Mouse (Mus musculus): ENCODE results near the gene Gtf2i. TPM values are rescaled to one million over a fixed set of nuclear protein-coding genes. Genes with fewer than 3 reads are reported as not detected.

Gene Gtf2i
- 290 and 408 TPM in 2 replicates for polyA plus RNA-seq (2012)

DNA sequence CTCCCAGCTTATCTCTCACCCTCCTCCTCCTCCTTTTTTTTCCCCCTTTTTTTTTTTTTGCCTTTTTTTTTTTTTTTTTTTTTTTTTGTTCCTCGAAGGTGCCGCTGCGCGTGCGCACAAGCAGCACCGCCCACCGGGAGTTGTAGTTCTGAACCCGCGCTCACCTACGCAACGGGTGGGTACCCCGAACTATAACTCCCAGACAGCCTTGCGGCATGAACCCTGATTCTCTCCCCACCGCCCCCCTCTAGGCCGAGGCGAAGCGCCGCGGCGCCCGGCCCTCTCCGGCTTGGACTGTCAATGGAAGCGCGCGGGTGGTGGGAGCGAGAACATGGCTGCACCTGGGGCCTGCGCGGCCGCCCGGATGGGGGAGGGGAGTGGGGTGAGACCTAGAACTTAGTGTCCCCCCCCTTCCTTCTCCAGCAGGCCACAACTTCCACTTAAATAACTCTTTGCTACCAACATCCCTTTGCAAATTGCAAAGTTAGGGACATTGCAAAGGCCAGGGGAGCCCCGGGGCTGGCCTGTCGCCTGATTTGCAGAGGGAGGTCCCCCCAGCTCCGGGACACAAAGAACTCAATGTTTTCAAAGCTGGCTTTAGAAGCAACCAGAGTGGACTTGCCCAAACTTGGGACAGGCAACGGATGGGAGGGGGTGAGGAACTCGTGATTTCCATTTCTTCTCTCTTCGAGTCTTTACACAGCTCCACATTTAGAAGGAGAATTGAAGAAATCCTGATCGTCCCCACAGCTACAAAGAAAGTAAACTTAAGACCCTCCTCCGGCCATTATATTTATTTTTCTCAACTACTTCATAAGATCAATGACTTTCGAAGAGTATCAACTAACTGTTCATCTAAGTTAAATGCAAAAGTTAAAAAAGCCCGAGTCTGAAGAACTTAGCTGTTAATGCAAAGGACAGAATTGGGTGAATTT is at the start of gene Gtf2i:
Gene Gtf2i (minus strand): TSS at position 73 of the 935 bp plus-strand sequence.
- TF ChIP-seq GATA1 (IDR thresholded peaks at IDR 0.05; ENCODE audit: low read length): no peak

- TF ChIP-seq GATA1 (IDR thresholded peaks at IDR 0.05; ENCODE audit: low read length): no peak
Observed at GRCm38 (mm10) chr5:134359101-134359500, 44.5 kb upstream of the Gtf2i start.

DNA sequence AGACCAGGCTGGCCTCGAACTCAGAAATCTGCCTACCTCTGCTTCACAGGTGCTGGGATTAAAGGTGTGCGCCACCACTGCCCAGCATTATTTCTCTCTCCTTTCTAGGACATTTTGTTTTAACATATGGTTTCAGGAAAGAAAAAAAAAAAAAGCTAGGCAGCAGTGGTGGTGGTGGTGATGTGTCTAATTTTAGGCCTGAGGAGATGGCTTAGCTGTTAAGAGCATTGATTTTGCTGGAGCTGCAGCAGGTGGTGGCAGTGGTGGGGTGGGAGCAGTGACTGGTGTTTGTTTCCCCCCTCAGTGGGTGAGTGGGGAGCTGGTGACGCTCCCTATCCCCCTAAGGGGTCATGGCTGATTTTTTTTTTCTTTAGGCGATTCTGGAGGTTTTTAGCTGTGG is 38.6 kb upstream of the Gtf2i start:
- TF ChIP-seq GATA1 (IDR thresholded peaks at IDR 0.05; ENCODE audit: low read length): no peak

DNA sequence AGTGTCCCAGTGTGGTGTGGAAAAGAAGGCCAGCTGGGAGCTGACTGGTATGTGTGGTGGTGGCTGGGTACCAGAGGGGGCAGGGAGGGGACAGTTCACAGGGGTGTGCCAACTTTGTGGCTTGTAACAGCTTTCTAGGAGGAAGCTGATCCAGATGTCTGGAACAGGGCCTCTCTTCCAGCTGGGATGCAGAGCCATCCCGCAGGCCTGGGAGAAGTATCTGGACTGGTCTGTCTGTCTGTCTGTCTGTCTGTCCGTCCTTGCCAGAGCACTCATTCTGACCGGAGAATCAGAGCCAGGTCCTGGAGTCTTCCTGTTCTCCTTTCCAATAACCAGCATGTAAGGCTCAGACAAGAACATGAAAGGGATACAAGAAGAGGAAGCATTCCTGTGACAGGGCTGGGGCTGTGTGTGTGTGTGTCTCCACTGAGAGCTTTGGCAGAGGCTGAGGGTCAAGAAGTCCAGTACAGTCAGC is 38.0 kb upstream of the Gtf2i start:
- no peak for TF ChIP-seq GATA1 (IDR thresholded peaks at IDR 0.05; ENCODE audit: low read length)

DNA sequence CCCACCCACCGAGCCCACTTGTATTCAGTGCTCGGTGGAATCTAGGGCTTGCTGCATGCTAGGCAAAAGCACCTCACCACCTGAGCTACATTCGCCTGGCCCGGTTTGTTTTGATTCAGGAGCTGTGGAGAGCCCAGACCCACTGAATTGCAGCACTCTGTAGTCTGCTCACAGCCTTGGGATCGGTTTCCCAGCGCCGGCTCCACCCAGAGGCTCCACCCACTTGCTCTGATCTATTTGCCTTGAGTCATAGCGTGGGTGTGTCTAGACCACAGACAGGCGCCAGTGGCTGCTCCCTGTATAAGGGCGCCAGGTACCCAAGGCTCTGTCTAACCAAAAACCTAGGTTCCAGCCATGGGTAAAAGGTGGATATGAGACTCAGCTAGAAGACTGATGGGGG is 36.1 kb upstream of the Gtf2i start:
- no peak for TF ChIP-seq GATA1 (IDR thresholded peaks at IDR 0.05; ENCODE audit: low read length)

DNA sequence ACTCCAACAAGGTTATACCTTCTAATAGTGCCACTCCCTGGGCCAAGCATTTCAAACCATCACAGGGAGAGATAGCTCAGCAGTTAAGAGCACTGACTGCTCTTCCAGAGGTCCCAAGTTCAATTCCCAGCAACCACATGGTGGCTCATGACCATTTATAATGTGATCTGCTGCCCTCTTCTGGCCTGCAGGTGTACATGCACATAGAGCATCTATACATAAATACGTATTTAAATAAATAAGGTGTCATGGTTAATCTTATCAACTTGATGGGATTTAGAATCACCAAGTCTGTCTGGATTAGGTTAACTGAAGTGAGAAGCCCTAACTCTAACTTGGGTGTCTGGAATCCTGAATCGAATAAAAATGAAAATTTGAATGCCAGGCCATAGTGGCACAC is 32.5 kb upstream of the Gtf2i start:
- no peak for TF ChIP-seq GATA1 (IDR thresholded peaks at IDR 0.05; ENCODE audit: low read length)

DNA sequence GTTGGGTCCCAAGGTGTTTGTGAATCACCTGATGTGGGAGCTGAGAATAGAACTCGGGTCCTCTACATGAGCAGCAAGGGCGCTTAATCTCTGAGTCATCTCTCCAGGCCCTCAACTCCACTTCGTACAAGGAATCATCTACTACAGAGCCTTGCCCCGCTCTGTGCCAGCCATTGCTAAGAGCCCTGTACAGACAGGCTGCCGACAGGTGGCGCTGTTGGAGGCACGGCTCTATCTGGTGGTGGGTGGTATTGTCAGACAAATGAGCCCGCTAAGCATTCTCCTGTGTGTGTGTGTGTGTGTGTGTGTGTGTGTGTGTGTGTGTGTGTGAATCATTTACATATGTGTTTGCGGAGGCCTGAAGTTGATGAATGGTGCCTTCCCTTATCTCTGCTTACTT is 30.9 kb upstream of the Gtf2i start:
- no peak for TF ChIP-seq GATA1 (IDR thresholded peaks at IDR 0.05; ENCODE audit: low read length)

- no peak for TF ChIP-seq GATA1 (IDR thresholded peaks at IDR 0.05; ENCODE audit: low read length)
Observed at GRCm38 (mm10) chr5:134344076-134344475, 29.5 kb upstream of the Gtf2i start.

- no peak for TF ChIP-seq GATA1 (IDR thresholded peaks at IDR 0.05; ENCODE audit: low read length)
Observed at GRCm38 (mm10) chr5:134342503-134343205, 28.1 kb upstream of the Gtf2i start.

GRCm38 (mm10) chr5:134341721-134342120 is 27.2 kb upstream of the Gtf2i start:
- no peak for TF ChIP-seq GATA1 (IDR thresholded peaks at IDR 0.05; ENCODE audit: low read length)

DNA sequence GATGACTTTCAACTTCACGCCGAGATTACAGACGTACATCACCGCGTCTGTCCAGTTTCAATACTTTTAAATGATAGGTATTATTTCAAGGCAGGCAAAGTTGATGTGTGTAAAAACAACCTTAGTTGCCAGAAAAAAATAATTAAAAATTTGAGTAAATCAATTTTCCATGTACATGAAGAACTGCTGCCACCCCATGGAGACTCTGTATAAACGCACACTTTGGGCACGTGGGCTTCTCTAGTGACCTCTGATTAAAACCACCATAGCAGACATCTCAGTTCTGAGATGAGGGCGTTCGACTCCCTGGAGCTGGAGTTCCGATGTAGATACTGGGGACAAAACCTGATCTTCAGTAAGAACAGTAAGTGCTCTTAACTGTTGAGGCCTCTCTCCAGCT is 26.8 kb upstream of the Gtf2i start:
- no peak for TF ChIP-seq GATA1 (IDR thresholded peaks at IDR 0.05; ENCODE audit: low read length)

DNA sequence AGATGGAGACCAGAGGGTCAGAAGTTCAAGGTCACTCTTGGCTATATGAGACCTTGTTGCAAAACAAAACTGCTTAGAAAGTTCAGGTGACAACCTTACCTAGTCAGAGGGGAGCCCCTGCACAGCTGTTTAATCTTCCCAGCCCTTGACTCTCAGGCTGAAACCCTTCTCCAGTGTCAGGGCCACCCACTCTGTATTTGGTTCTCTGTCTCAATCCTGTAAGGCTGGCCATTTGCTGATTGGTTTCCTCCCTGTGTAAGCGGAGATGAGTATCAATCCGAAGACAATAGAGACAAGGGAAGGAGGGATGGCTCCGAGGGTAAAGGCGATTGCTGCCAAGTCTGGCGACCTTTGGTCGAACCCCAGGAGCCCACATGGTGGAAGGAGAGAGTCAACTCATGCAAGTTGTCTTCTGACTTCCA is 25.6 kb upstream of the Gtf2i start:
- no peak for TF ChIP-seq GATA1 (IDR thresholded peaks at IDR 0.05; ENCODE audit: low read length)

GRCm38 (mm10) chr5:134332743-134333142 is 18.2 kb upstream of the Gtf2i start:
- TF ChIP-seq GATA1 (IDR thresholded peaks at IDR 0.05; ENCODE audit: low read length): no peak

GRCm38 (mm10) chr5:134330082-134330481 is 15.5 kb upstream of the Gtf2i start:
- no peak for TF ChIP-seq GATA1 (IDR thresholded peaks at IDR 0.05; ENCODE audit: low read length)

GRCm38 (mm10) chr5:134329311-134329710 is 14.8 kb upstream of the Gtf2i start:
- no peak for TF ChIP-seq GATA1 (IDR thresholded peaks at IDR 0.05; ENCODE audit: low read length)

GRCm38 (mm10) chr5:134328482-134329001 is 14.0 kb upstream of the Gtf2i start:
- TF ChIP-seq GATA1 (IDR thresholded peaks at IDR 0.05; ENCODE audit: low read length): peak; percentile 75
